In genomic region chr14:46564998-46565397, GRCm38 (mm10) we compare ENCODE assay signal across 9 mouse cellular contexts.
DNase-seq lines count a peak whose midpoint lies in the region; ATAC-seq and TF ChIP-seq lines count a peak whose summit lies in the region.
"Had no signal": no experiment of that assay in that cellular context is flagged by ENCODE, and none has a peak within 500 bp of the region (broad histone marks: within the 10 kb centered on the region; RNA-seq: fewer than 3 reads in every experiment).

No protein-coding gene starts in this region.

- DNase-seq in cerebellum, adult 2 months: peak; percentile 13 to 17
- DNase-seq in cerebellum, adult 11-12 months: no peak
- DNase-seq in urinary bladder, postnatal 14 days (ENCODE audit: low spot score): peak; percentile 37
- DNase-seq in urinary bladder, postnatal 4 days (ENCODE audit: low spot score in 2 of 2): no peak
- DNase-seq in forelimb bud, embryonic 11.5 days (ENCODE audit: low read depth, low spot score): peak; percentile 78
- DNase-seq in kidney, postnatal 0 days (ENCODE audit: low spot score): peak; percentile 87
- peak; percentile 24 for DNase-seq in liver, embryonic 13.5 days
- peak; percentile 22 to 34 for DNase-seq in right cerebral cortex, postnatal 36 days (ENCODE audit: low spot score in 2 of 2)

- H3K9ac ChIP-seq in kidney, postnatal 0 days (ENCODE audit: low read depth, low read length): no peak overlapping the region
- H3K9ac ChIP-seq in liver, embryonic 13.5 days: no peak overlapping the region
- H3K9ac ChIP-seq: neural tube, embryonic 13.5 days had no signal

- no peak for ATAC-seq in kidney, postnatal 0 days (replicated peaks; ENCODE audit: low FRiP score, low read depth)
- peak; percentile 46; the same call in 1 of the 2 replicates for ATAC-seq in liver, embryonic 13.5 days (ENCODE audit: low read depth)

- H3K36me3 ChIP-seq in kidney, postnatal 0 days (ENCODE audit: insufficient read depth, low read length): no peaks in the 10 kb centered on the region
- no peaks in the 10 kb centered on the region for H3K36me3 ChIP-seq in liver, embryonic 13.5 days
- H3K36me3 ChIP-seq: neural tube, embryonic 13.5 days had no signal

- no peak overlapping the region for H3K4me2 ChIP-seq in kidney, postnatal 0 days (ENCODE audit: low read length)
- no peak overlapping the region for H3K4me2 ChIP-seq in liver, embryonic 13.5 days
- H3K4me2 ChIP-seq: neural tube, embryonic 13.5 days had no signal

- no peak overlapping the region for H3K27ac ChIP-seq in cerebellum, adult 2 months (ENCODE audit: insufficient read depth, low read length)
- no peak overlapping the region for H3K27ac ChIP-seq in kidney, postnatal 0 days
- H3K27ac ChIP-seq in liver, embryonic 13.5 days: no peak overlapping the region
- H3K27ac ChIP-seq: neural tube, embryonic 13.5 days had no signal

- peak; percentile 53 for TF ChIP-seq CTCF in cerebellum, adult 2 months (IDR thresholded peaks at IDR 0.05; ENCODE audit: borderline replicate concordance, insufficient read depth, low read depth, low read length)
- TF ChIP-seq CTCF in kidney, postnatal 0 days (IDR thresholded peaks at IDR 0.05; ENCODE audit: low read depth): peak; percentile 88

- no peak overlapping the region for H3K4me3 ChIP-seq in cerebellum, adult 2 months (replicated peaks; ENCODE audit: insufficient read depth, low read depth, low read length)
- no peak overlapping the region for H3K4me3 ChIP-seq in kidney, postnatal 0 days (replicated peaks; ENCODE audit: low read depth, low read length)
- H3K4me3 ChIP-seq in liver, embryonic 13.5 days (replicated peaks): no peak overlapping the region
- H3K4me3 ChIP-seq: neural tube, embryonic 13.5 days had no signal

- H3K27me3 ChIP-seq in cerebellum, adult 2 months (ENCODE audit: control insufficient read depth, insufficient read depth, low read length): no peaks in the 10 kb centered on the region
- H3K27me3 ChIP-seq in kidney, postnatal 0 days (ENCODE audit: insufficient read depth, low read length): no peaks in the 10 kb centered on the region
- H3K27me3 ChIP-seq in liver, embryonic 13.5 days: no peaks in the 10 kb centered on the region
- H3K27me3 ChIP-seq: neural tube, embryonic 13.5 days had no signal

- no peaks in the 10 kb centered on the region; the same call in 1 of the 2 replicates for H3K4me1 ChIP-seq in cerebellum, adult 2 months (ENCODE audit: control insufficient read depth, insufficient read depth, low read length)
- H3K4me1 ChIP-seq in kidney, postnatal 0 days (replicated peaks; ENCODE audit: insufficient read depth, low read length): peaks cover 5% of the 10 kb centered on the region; the same call in 1 of the 2 replicates
- H3K4me1 ChIP-seq in liver, embryonic 13.5 days (replicated peaks): peaks cover 47% of the 10 kb centered on the region

- TF ChIP-seq POLR2A in cerebellum, adult 2 months (IDR thresholded peaks at IDR 0.05; ENCODE audit: borderline replicate concordance, insufficient read depth, low read length): no peak

- 18% methylated on average over 3 of the region's 3 CpGs for WGBS in cerebellum, adult 2 months
- 16% methylated on average over 3 of the region's 3 CpGs for WGBS in kidney, postnatal 0 days
- WGBS in liver, embryonic 13.5 days (ENCODE audit: insufficient replicate concordance): 11% methylated on average over 3 of the region's 3 CpGs

- no peaks in the 10 kb centered on the region for H3K9me3 ChIP-seq in kidney, postnatal 0 days (replicated peaks; ENCODE audit: low read length)
- H3K9me3 ChIP-seq in liver, embryonic 13.5 days (replicated peaks): no peaks in the 10 kb centered on the region
- H3K9me3 ChIP-seq: neural tube, embryonic 13.5 days had no signal

Comparison
In these comparisons a context has a peak if more than half of its experiments do, and no peak if none do; other contexts are left out.
1. DNase-seq: peak in cerebellum, adult 2 months (2 of 2), urinary bladder, postnatal 14 days (single experiment), forelimb bud, embryonic 11.5 days (single experiment), kidney, postnatal 0 days (single experiment), liver, embryonic 13.5 days (single experiment) and right cerebral cortex, postnatal 36 days (2 of 2); none in cerebellum, adult 11-12 months (single experiment) and urinary bladder, postnatal 4 days (0 of 2).